Mouse (Mus musculus) adrenal gland, adult 18-20 months (tissue): ENCODE measurements around the gene Cdk4. TPM values are rescaled to one million over a fixed set of nuclear protein-coding genes. Genes with fewer than 3 reads are reported as not detected.
A peak's percentile ranks its signal among the peaks of the same experiment; 100 is the strongest.
"Not testable (repeated sequence)": the region's sequence is repeated elsewhere in the genome, so short reads cannot be mapped to it uniquely, and the experiment has no call there.

Source experiments
- DNase-seq, 2 experiments: peaks; one replicate each; pipeline ENCODE4 v3.0.0; 2021 to 2022; ENCODE audit warnings: low spot score in 2 of 2
- total RNA-seq, 2 experiments: library from RNA; stranded (reverse); gene quantifications; 1 replicate in 1 of 2; 2 replicates in 1 of 2; pipeline ENCODE4 v1.2.3; 2021

Gene Cdk4
- total RNA-seq, 2 experiments from 2014 or later: 138 to 172 TPM

GRCm38 (mm10) chr10:127072969-127073368 is 9.6 kb downstream of the Cdk4 start:
- not testable (repeated sequence) for DNase-seq

DNA sequence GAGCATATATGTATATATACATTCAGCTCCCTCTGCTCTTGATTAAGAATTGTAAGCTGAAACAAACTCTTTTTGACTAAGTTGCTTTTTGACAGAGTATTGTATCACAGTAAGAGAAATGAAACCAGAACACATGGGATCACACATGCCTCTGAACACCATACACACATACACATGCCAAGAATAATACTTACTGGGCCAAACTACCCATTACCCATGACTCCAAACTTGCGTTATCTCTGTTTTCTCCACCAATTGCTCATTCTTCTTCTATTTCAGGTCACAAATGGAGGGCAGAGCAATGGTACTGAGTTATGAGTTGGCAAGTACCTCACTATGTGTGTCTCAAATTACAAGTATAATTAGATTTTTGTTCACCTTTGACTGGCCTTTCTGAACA is 10.6 kb downstream of the Cdk4 start:
- no peak for DNase-seq

GRCm38 (mm10) chr10:127075080-127075479 is 11.7 kb downstream of the Cdk4 start, which contains the start of gene Agap2:
Gene Agap2, plus strand, starts transcription at chr10:127075284.
- no peak for DNase-seq

DNA sequence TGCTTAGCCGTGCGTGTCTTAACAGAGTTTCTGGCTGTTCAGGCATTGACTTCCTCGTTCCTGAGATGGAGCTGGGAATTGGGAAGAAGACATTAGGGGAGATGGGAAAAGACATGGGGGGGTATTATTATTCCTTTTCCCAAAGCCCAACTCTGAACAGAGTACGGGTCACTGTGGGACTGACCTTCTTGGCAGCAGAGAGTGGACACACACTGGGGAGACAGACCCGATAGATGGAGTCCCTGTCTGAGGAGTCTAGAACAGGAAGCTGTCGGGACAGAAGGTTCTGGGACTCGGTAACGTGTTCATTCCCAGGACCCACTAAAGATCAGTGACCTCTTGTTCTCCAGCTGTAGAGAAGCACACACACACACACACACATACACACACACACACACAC is 12.3 kb downstream of the Cdk4 start:
- DNase-seq: no peak

DNA sequence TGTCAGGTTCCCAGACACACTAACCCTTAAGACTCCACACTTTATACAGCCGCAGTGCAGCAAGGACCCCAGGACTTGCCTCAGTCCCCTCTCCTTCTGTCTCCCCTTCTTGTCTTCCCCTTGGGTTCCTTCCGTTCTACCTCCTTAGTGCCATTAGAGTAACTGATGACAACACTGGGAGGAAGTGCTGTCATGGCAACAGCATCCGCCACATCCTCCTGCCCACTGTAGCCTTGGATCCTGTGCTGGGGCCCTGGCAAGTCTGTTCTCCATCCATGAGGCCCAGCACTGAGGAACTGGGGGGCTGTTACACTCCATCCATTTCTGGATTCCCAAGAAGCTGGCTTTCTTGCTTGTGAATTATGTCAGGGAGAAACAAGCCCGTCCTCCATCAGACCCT is 12.7 kb downstream of the Cdk4 start:
- no peak for DNase-seq

DNA sequence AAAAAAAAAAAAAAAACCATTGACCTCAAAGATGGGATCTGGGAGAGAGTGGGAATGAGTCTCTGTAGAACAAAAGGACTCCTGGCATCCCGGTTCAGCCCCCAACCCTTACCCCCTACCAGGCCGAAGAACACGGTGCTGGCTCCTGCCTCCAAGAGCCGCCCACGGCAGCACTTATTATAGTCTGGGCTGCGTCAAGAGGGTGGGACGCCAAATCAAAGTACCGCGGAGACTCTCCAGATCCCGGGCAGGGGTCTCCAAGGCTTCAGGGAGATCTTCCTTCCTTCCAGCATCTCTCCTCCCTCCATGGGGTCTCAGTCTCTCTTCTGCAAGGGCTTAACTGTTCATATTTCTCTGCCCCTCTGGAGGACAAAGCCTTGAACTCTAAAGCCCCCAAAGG is 14.2 kb downstream of the Cdk4 start:
- DNase-seq: no peak

- DNase-seq: no peak
Measured at GRCm38 (mm10) chr10:127078001-127078676, 14.8 kb downstream of the Cdk4 start.

- DNase-seq: no peak
Measured at GRCm38 (mm10) chr10:127078677-127079575, 15.6 kb downstream of the Cdk4 start.

GRCm38 (mm10) chr10:127079665-127080391 is 16.5 kb downstream of the Cdk4 start:
- no peak for DNase-seq

DNA sequence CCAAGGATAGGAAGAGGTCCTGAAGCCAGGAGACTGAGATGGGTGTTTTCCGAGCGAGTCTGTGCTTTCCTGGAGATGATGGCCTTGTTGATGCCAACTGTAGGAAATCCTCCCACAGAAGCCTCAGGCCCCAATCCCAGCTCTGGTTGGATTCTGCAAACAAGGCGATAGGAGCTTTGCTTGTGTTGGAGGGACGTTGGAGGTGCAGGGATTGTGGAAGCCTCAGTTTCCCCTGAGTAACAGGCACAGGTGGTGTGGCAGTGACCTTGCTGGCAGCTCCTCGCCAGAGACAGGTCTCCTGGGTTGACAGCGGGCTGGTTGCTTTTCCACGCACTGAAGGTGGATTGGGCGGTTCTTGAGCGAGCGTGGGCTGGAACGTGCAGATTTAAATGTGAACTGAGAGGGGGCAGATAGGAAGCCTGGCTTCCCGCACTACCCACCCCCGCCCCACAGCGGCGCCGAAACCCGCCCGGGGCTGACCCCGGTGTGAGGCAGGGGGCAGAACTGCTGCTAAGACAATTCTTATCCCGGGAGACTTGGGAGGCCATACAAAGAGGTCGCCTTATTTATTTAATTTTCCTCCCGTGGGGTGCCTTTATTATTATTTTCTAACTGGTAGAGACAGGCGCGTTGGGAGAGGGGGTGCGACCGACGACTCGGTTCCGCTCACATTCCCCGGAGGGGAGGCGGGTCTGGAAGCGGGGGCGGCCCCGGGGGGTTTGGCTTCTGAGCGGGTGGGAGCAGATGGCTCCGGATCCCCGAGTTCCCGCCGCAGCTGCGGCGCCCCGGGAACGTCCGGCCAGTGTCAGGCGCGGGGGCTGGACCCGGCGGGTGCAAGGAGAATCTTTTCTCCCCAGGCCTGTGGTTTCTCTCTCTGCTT is 17.8 kb downstream of the Cdk4 start:
- no peak for DNase-seq

DNA sequence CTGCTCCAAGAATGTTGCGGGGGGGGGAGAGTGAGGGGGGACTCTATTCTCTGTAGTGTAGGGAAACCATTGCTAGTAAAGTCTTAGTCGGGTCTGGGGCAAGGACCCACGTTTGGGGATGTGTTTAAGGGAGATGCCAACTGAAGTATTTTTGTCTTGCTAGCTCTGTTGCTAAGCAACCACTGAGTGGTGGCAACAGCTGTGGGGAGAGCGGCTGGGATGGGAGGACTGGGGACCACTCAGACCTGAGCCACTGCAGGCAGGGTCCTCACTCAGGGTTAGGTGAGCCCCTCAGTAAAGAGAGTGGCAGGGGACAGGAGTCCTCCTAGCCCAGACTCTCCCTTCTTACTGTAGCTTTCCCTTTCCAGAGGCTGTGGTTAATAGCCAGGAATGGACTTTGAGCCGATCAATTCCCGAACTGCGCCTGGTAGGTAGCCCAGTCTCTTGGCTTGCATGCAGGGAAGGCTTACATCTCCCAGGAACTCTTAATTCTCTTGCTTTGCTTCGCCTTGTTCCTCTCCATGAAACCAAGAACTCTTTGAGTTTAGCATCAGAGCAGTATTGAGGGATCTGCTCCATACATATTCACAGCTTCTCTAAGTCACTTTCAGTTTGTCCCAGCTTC is 18.8 kb downstream of the Cdk4 start:
- DNase-seq: no peak

GRCm38 (mm10) chr10:127083292-127083914 is 20.1 kb downstream of the Cdk4 start:
- no peak for DNase-seq

- no peak for DNase-seq
Measured at GRCm38 (mm10) chr10:127083915-127084306, 20.6 kb downstream of the Cdk4 start.

GRCm38 (mm10) chr10:127085052-127085451 is 21.7 kb downstream of the Cdk4 start:
- DNase-seq: no peak

DNA sequence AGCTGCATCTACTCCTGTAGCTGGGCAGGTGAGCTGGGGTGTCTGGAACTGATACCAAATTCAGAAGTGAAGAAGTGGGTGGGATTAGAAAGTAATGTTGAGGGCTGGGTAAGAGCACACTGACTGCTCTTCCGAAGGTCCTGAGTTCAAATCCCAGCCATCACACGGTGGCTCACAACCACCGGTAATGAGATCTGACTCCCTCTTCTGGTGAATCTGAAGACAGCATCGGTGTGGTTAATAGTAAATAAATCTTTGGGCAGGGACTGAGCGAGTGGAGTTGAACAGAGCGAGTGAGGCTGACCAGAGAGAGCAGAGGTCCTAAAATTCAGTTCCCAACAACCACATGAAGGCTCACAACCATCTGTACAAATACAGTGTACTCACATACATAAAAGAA is 22.3 kb downstream of the Cdk4 start:
- no peak for DNase-seq

GRCm38 (mm10) chr10:127090560-127091411 is 27.5 kb downstream of the Cdk4 start:
- DNase-seq: peak in 1 of 2 experiments; percentile 48

DNA sequence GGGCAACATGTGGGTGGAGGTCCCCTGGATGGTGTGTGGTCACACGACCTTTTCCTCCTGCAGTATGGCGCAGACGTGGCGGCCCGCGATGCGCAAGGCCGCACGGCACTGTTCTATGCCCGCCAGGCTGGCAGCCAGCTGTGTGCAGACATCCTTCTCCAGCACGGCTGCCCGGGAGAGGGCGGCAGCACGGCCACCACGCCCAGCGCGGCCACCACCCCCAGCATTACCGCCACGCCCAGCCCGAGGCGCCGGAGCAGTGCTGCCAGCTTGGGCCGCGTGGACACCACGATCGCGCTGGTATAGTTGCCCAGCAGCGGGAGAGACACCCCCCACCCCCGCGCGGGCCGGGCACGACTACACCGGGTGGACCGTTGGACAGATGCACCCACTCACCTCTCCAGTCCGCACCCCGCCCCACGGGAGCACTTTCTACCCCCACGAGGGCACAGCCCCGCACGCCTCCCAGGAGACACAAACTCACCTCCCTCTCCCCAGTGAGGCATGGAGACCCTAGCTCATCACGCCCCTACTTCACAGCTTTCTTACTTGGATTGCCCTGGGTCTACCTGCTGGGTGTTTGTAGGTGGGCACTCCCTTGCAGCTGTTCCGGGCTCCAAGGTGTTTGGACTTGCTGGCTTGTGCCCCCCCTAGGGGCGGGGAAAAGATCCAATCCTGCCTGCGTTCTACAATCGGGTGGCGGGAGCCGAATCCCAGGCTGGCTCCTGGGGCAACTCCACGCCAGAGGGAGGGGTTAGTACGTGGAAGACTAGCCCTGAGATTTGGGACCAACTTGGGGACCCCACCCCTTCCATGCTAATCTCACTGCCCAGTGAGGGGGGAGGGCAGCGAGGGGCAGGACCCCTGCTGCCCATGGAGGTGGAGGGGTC is 28.4 kb downstream of the Cdk4 start:
- DNase-seq: peak; percentile 43 to 47

GRCm38 (mm10) chr10:127092742-127093141 is 29.4 kb downstream of the Cdk4 start:
- no peak for DNase-seq
